Mouse (Mus musculus) embryonic facial prominence, embryonic 13.5 days (tissue): ENCODE measurements around the gene Crebzf. TPM values are rescaled to one million over a fixed set of nuclear protein-coding genes. Genes with fewer than 3 reads are reported as not detected.

Source experiments
- ATAC-seq: fragments of 200-750 bp; cut with Nextera tagmentation; 2 replicates; pipeline ENCODE4 v1.8.0; 2017; ENCODE audit warnings: low read depth; ENCODE audit not compliant: insufficient number of reproducible peaks, insufficient read depth, low FRiP score, low TSS enrichment
- H3K27ac ChIP-seq: fragments of 300-500 bp; sonication (generic); 2 replicates; pipeline ENCODE4 v1.5.1; 2015; ENCODE audit warnings: moderate library complexity, mild to moderate bottlenecking, inconsistent platforms
- H3K27me3 ChIP-seq: fragments of 300-500 bp; sonication (generic); 2 replicates; pipeline ENCODE4 v1.6.1; 2015; ENCODE audit warnings: mild to moderate bottlenecking, inconsistent platforms
- H3K36me3 ChIP-seq: fragments of 300-500 bp; sonication (generic); 2 replicates; pipeline ENCODE4 v1.6.1; 2015; ENCODE audit warnings: mild to moderate bottlenecking, inconsistent platforms
- H3K4me1 ChIP-seq: fragments of 300-500 bp; sonication (generic); 2 replicates; pipeline ENCODE4 v1.6.1; 2015; ENCODE audit warnings: inconsistent platforms
- H3K4me2 ChIP-seq: fragments of 300-500 bp; sonication (generic); 2 replicates; pipeline ENCODE4 v1.6.1; 2015; ENCODE audit warnings: moderate library complexity, mild to moderate bottlenecking, inconsistent platforms
- H3K4me3 ChIP-seq: fragments of 300-500 bp; sonication (generic); 2 replicates; pipeline ENCODE4 v1.5.1; 2015; ENCODE audit warnings: mild to moderate bottlenecking, inconsistent platforms
- H3K9ac ChIP-seq: fragments of 300-500 bp; sonication (generic); 2 replicates; pipeline ENCODE4 v1.6.1; 2015; ENCODE audit warnings: mild to moderate bottlenecking, inconsistent platforms
- H3K9me3 ChIP-seq: fragments of 300-500 bp; sonication (generic); 2 replicates; pipeline ENCODE4 v1.6.1; 2016; ENCODE audit warnings: inconsistent platforms
- WGBS: fragments of 180-500 bp; shearing (Covaris S2); methylation state at CpG from one replicate; pipeline ENCODE4 v1.1.7; 2015; ENCODE audit warnings: mixed read lengths; 5-methylcytosine and 5-hydroxymethylcytosine counted together
- polyA plus RNA-seq: library from polyadenylated mRNA; unstranded; fragments of >200 nt; fragmentation: Nextera tagmentation; extraction: Ambion mirVana; gene quantifications from 2 replicates; pipeline ENCODE4 v1.2.1, GENCODE M21; 2015

The Crebzf gene
- polyA plus RNA-seq = 42.8 and 43.3 TPM in 2 replicates

- Histone ChIP-seq H3K27me3 (no peaks in the 10 kb centered on the region), H3K4me3 (peak within 1 kb of the TSS; percentile 99), H3K4me1 (peaks cover 5% of the 10 kb centered on the region; the same call in 1 of the 2 replicates), H3K4me2 (peak within 1 kb of the TSS; percentile 96), H3K27ac (peak within 1 kb of the TSS; percentile 98), H3K9me3 (no peaks in the 10 kb centered on the region), H3K9ac (peak within 1 kb of the TSS; percentile 100), H3K36me3 (0 out of 2 replicates have a peak, but pooled peaks cover 2% of the 10 kb centered on the region)
- WGBS = under 1% methylated on average over 43 of the region's 54 CpGs
- peak; percentile 97 for ATAC-seq
Observed at GRCm38 (mm10) chr7:90442518-90443080, at the start of gene Crebzf. Crebzf (plus strand) TSS chr7:90442729.

- Histone ChIP-seq H3K4me2 (no peak overlapping the region), H3K36me3 (no peaks in the 10 kb centered on the region), H3K9me3 (no peaks in the 10 kb centered on the region), H3K9ac (no peak overlapping the region), H3K4me3 (no peak overlapping the region), H3K4me1 (0 out of 2 replicates have a peak, but pooled peaks cover 5% of the 10 kb centered on the region), H3K27ac (no peak overlapping the region), H3K27me3 (no peaks in the 10 kb centered on the region)
- WGBS = 50% methylated on average over 4 of the region's 4 CpGs
- ATAC-seq = no peak
Observed at GRCm38 (mm10) chr7:90395073-90395472, 47.5 kb upstream of the Crebzf start.

DNA sequence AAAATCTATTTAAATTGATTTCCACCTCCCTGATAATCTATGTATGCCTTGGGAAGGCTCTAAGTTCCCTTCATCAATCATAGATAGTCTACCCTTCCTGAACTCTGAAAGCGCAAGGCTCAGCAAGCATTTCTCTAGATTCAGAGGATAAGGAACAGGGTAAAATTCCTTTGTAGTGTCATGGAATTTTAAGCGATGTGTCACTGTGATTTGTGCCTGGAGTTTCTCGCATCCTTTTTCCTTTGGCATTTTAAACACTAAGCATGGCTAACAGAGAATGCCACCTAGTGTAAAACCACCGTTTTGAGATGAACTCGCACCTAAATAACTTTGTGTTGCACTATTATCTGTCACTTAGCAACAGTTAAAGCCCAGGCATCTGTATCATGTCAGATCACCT is 46.6 kb upstream of the Crebzf start:
- H3K4me3 ChIP-seq = no peak overlapping the region
- no peak overlapping the region for H3K27ac ChIP-seq
- WGBS = 67% methylated on average over 5 of the region's 5 CpGs
- no peaks in the 10 kb centered on the region for H3K9me3 ChIP-seq
- 0 out of 2 replicates have a peak, but pooled peaks cover 5% of the 10 kb centered on the region for H3K4me1 ChIP-seq
- H3K36me3 ChIP-seq = no peaks in the 10 kb centered on the region
- ATAC-seq = no peak
- H3K9ac ChIP-seq = no peak overlapping the region
- no peak overlapping the region for H3K4me2 ChIP-seq
- H3K27me3 ChIP-seq = no peaks in the 10 kb centered on the region

GRCm38 (mm10) chr7:90409934-90410333 is 32.6 kb upstream of the Crebzf start:
- Histone ChIP-seq H3K4me1 (no peaks in the 10 kb centered on the region), H3K27me3 (no peaks in the 10 kb centered on the region), H3K4me2 (no peak overlapping the region), H3K9me3 (no peaks in the 10 kb centered on the region), H3K9ac (no peak overlapping the region), H3K4me3 (no peak overlapping the region), H3K27ac (no peak overlapping the region), H3K36me3 (no peaks in the 10 kb centered on the region)
- WGBS = 55% methylated on average over 3 of the region's 3 CpGs
- ATAC-seq = no peak

DNA sequence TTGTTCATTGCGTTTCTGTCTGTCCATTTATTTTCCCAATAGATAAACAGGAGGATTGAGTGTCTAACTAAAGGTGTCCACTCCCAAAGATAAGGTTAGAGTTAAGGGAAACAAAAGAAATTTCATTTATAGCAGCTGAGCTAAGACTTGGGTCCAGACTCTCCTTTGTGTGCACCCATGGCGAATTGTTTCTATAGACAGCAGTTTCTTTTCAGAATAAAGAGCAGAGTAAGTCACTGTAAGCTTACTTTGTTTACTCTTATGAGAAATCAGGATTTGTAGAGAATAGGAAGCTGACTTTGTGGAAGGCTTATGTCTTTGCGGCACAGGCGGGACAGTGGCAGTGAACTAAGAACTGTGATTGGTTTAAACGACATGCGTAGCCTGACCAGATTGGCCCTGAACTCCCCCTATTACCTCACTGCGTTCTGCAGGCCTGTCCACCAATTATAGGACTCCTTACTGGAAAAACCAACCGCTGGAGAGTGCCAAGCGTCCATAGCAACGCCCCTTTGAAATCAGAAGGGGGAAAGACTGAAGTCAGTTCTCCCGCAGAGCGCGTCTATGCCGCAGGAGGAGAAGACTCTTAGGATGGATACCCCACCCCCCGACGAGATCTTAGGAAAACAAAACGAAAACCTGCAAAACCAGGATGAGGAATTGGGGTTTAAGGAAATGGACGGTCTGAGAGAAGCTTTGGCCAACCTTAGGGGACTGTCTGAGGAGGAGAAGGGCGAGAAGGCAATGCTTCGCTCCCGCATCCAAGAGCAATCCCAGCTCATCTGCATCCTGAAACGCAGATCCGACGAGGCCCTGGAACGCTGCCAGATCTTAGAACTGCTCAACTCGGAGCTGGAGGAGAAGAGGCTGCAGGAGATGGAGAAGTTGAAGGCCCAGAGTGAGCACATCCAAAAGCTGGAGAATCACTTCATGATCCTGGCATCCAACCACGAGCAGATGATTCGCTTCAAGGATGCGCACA is 16.2 kb upstream of the Crebzf start, which contains the start of gene Ccdc89:
Gene Ccdc89, plus strand, starts transcription at position 558 of the 982 bp plus-strand sequence.
- WGBS = 20% methylated on average over 29 of the region's 29 CpGs
- ATAC-seq = peak; percentile 100
- H3K4me3 ChIP-seq = peak within 1 kb of the TSS; percentile 41
- peak within 1 kb of the TSS; percentile 74 for H3K4me2 ChIP-seq
- H3K9ac ChIP-seq = peak within 1 kb of the TSS; percentile 68
- H3K27me3 ChIP-seq = no peaks in the 10 kb centered on the region
- H3K9me3 ChIP-seq = no peaks in the 10 kb centered on the region
- peaks cover 6% of the 10 kb centered on the region; the same call in 1 of the 2 replicates for H3K4me1 ChIP-seq
- H3K36me3 ChIP-seq = no peaks in the 10 kb centered on the region
- no peak within 1 kb of the TSS for H3K27ac ChIP-seq

- WGBS = 69% methylated on average over 9 of the region's 9 CpGs
- H3K9ac ChIP-seq = peak overlapping the region; percentile 68
Observed at GRCm38 (mm10) chr7:90427006-90427405, 15.5 kb upstream of the Crebzf start.

DNA sequence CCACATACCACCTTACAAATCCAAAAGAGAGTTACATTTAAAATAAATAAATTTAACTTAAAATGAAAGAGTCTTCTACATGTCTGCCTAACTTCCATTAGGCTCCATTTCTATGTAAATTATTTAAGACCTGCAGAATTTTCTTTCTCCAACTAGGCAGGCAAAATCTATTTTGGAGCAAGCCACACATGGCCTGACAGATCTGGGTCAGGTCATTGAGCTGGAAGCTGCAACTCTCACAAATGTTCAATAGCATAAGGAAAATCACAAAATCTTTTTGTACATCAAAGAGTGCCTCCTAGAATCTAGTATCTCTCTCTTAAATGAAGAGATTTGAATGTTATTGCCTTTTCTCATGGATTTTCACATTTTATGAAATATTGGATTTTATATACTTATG is 10.3 kb upstream of the Crebzf start:
- Histone ChIP-seq H3K4me2 (no peak overlapping the region), H3K9me3 (no peaks in the 10 kb centered on the region), H3K27ac (no peak overlapping the region), H3K27me3 (no peaks in the 10 kb centered on the region), H3K4me3 (no peak overlapping the region), H3K9ac (no peak overlapping the region), H3K36me3 (no peaks in the 10 kb centered on the region), H3K4me1 (no peaks in the 10 kb centered on the region)
- ATAC-seq = no peak

More at GRCm38 (mm10) chr7:90427006-90427405, 15.5 kb upstream of the Crebzf start:
- no peaks in the 10 kb centered on the region for H3K36me3 ChIP-seq
- no peaks in the 10 kb centered on the region for H3K27me3 ChIP-seq
- no peak overlapping the region for H3K27ac ChIP-seq
- no peaks in the 10 kb centered on the region for H3K9me3 ChIP-seq
- peak overlapping the region; percentile 74 for H3K4me2 ChIP-seq
- H3K4me1 ChIP-seq = peaks cover 6% of the 10 kb centered on the region; the same call in 1 of the 2 replicates
- H3K4me3 ChIP-seq = peak overlapping the region; percentile 41
- no peak for ATAC-seq

DNA sequence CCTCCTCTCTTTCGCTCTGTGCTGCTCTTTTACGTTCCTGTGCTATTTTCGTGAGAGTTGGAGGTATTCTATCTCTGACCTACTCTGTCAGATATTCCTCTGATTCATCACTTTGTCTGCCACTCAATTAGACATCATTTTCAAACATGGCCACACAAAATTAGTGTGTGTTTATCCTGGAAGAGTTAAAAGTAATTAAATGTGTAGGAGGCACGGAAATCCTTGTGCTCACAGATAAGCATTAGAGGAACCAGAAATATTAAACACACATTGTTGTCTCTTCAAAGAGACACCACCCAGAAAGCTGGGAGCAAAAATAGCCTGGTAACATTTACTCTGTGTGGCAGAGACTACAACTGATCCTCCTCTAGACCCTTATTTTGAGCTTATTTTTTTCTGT is 2.5 kb upstream of the Crebzf start:
- 0 out of 2 replicates have a peak, but pooled peaks cover 3% of the 10 kb centered on the region for H3K4me1 ChIP-seq
- H3K27me3 ChIP-seq = no peaks in the 10 kb centered on the region
- H3K4me3 ChIP-seq = no peak overlapping the region
- H3K27ac ChIP-seq = no peak overlapping the region
- H3K4me2 ChIP-seq = no peak overlapping the region
- H3K9me3 ChIP-seq = no peaks in the 10 kb centered on the region
- no peak for ATAC-seq
- no peaks in the 10 kb centered on the region for H3K36me3 ChIP-seq
- WGBS = 87% methylated on average over 4 of the region's 4 CpGs
- H3K9ac ChIP-seq = no peak overlapping the region

GRCm38 (mm10) chr7:90442070-90442469 is 459 bp upstream of the Crebzf start:
- H3K9me3 ChIP-seq = no peaks in the 10 kb centered on the region
- peak overlapping the region; percentile 96 for H3K4me2 ChIP-seq
- WGBS = 11% methylated on average over 4 of the region's 4 CpGs
- peak overlapping the region; percentile 100 for H3K9ac ChIP-seq
- H3K4me1 ChIP-seq = peaks cover 5% of the 10 kb centered on the region; the same call in 1 of the 2 replicates
- ATAC-seq = no peak
- peak overlapping the region; percentile 48; the same call in 1 of the 2 replicates for H3K27ac ChIP-seq
- H3K4me3 ChIP-seq = peak overlapping the region; percentile 99
- no peaks in the 10 kb centered on the region for H3K27me3 ChIP-seq
- no peaks in the 10 kb centered on the region for H3K36me3 ChIP-seq

- Histone ChIP-seq H3K36me3 (0 out of 2 replicates have a peak, but pooled peaks cover 3% of the 10 kb centered on the region), H3K9ac (peak overlapping the region; percentile 100), H3K4me3 (peak overlapping the region; percentile 99), H3K27me3 (no peaks in the 10 kb centered on the region), H3K27ac (peak overlapping the region; percentile 98), H3K9me3 (no peaks in the 10 kb centered on the region), H3K4me2 (peak overlapping the region; percentile 96), H3K4me1 (peaks cover 5% of the 10 kb centered on the region; the same call in 1 of the 2 replicates)
- WGBS = under 1% methylated on average over 110 of the region's 123 CpGs
- peak; percentile 67 for ATAC-seq
Observed at GRCm38 (mm10) chr7:90443101-90444091, 867 bp downstream of the Crebzf start.
